Mouse (Mus musculus) bone marrow, adult 2 months (tissue): ENCODE measurements around the gene Ccdc115.

Source experiments
- CTCF ChIP-seq: fragments of 200-500 bp; IDR thresholded peaks from 2 replicates; pipeline ENCODE4 v1.5.1; 2011; ENCODE audit warnings: low read length, control low read depth; ENCODE audit not compliant: control insufficient read depth, insufficient read depth
- POLR2A ChIP-seq: fragments of 200-500 bp; IDR thresholded peaks from 2 replicates; pipeline ENCODE4 v1.6.1; 2011; ENCODE audit warnings: low read depth, mild to moderate bottlenecking, control low read depth, low read length, borderline replicate concordance; ENCODE audit not compliant: control insufficient read depth

DNA sequence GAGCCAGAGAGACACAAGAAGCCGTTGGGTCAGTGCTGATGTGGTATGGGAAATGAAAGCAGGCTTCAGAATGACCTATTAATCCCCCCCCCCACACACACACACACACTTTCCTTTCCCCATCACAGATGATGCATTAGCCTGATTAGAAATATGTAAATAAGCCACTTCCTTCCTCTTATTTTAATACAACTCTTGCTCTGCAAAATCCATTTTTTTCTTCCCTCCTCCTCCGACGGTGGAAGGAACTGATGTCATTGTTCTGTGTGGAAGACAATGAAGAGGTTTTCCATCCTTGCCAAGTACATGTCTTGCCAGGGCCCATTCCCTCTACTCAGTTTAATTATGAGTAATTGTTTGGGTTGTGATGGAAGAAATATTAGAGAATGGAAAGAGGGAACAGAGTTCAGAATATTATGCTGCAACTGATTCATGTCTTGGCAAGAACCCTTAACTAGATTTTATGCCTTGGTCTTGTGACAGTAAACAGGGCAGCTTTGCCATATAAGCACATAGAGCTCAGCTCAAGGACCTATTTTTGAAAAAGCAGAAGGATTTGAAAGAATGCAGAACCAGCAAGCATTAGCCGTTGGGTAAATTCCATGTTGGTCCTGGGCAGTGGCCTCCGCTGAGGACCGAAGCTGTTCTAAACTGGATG lies 50.1 kb downstream of the Ccdc115 start:
- TF ChIP-seq POLR2A, result no peak
- TF ChIP-seq CTCF, result no peak
